In the genomic region with DNA sequence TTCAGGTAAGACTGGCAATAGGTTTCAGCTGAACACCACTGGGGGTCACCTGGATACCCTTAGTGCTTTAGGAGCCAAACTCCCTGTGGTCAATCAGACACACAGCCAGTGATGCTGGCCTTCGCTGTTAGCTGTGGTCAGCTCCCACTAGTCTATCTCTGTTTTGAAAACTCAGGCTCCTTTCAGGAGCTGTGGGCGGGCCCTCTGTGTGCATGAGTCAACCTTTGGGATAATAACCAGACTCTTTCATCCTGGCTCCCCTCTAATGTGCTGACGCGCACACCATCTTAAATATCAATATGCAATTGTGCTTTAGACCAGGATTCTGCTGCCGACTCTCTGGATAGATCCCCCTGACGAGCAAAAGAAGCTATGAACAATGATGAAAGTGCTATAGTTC, we compare ENCODE assay signal across 23 mouse cellular contexts.
DNase-seq lines count a peak whose midpoint lies in the region; ATAC-seq and TF ChIP-seq lines count a peak whose summit lies in the region.
"Had no signal": no experiment of that assay in that cellular context is flagged by ENCODE, and none has a peak within 500 bp of the region (broad histone marks: within the 10 kb centered on the region; RNA-seq: fewer than 3 reads in every experiment).

No protein-coding gene starts in this region.

- TF ChIP-seq POLR2A in lung, adult 2 months (IDR thresholded peaks at IDR 0.05; ENCODE audit: borderline replicate concordance, extremely low read depth, low read depth, low read length) = no peak

- no peaks in the 10 kb centered on the region for H3K9me3 ChIP-seq in heart, embryonic 11.5 days (replicated peaks; ENCODE audit: control insufficient read depth, low read length)
- H3K9me3 ChIP-seq: forebrain, embryonic 10.5 days; forebrain, embryonic 13.5 days; heart, embryonic 10.5 days; hindbrain, embryonic 12.5 days had no signal

- peaks cover 4% of the 10 kb centered on the region; the same call in 1 of the 2 replicates for H3K4me1 ChIP-seq in heart, embryonic 11.5 days (ENCODE audit: control insufficient read depth, insufficient read depth, low read length)
- no peaks in the 10 kb centered on the region for H3K4me1 ChIP-seq in lung, adult 2 months (ENCODE audit: control insufficient read depth, insufficient read depth, low read length)

- 56% methylated on average over 6 of the region's 6 CpGs for WGBS in heart, embryonic 11.5 days (ENCODE audit: insufficient replicate concordance)
- 91% methylated on average over 6 of the region's 6 CpGs for WGBS in lung, adult 2 months

- H3K9ac ChIP-seq in heart, embryonic 11.5 days (ENCODE audit: low read depth, low read length) = no peak overlapping the region
- H3K9ac ChIP-seq: forebrain, embryonic 13.5 days; hindbrain, embryonic 12.5 days had no signal

- H3K4me2 ChIP-seq in heart, embryonic 11.5 days = no peak overlapping the region
- H3K4me2 ChIP-seq: forebrain, embryonic 13.5 days; hindbrain, embryonic 12.5 days had no signal

- ATAC-seq in heart, embryonic 11.5 days (replicated peaks; ENCODE audit: insufficient number of reproducible peaks, low FRiP score, low TSS enrichment) = no peak
- ATAC-seq: forebrain, embryonic 13.5 days; forebrain, embryonic 16.5 days; hindbrain, postnatal 0 days; inflammation-experienced regulatory T-cells, adult 6 months; intestine, embryonic 16.5 days; Patski had no signal

- DNase-seq in adrenal gland, adult (ENCODE audit: inconsistent age in 2 of 2, low spot score in 1 of 2) = peak; percentile 15 to 50
- no peak for DNase-seq in adrenal gland, adult 18-20 months (ENCODE audit: low spot score in 2 of 2)
- peak; percentile 54 for DNase-seq in adrenal gland, postnatal 14 days
- no peak for DNase-seq in adrenal gland, postnatal 25 days
- DNase-seq in ovary, adult 18-20 months (ENCODE audit: low spot score) = peak; percentile 6
- no peak for DNase-seq in ovary, postnatal 36 days (ENCODE audit: low spot score)
- DNase-seq in lung, adult 2 months = no peak
- DNase-seq: cerebellum, adult 18-20 months; cerebellum, adult 9-10 months; cerebellum, postnatal 14 days; gastrocnemius, postnatal 10 days; gastrocnemius, postnatal 36 days; heart, adult 2 months had no signal

- H3K4me3 ChIP-seq in heart, embryonic 11.5 days (ENCODE audit: low read depth, low read length) = no peak overlapping the region
- H3K4me3 ChIP-seq in lung, adult 2 months (replicated peaks; ENCODE audit: extremely low read depth, low read depth, low read length) = no peak overlapping the region
- H3K4me3 ChIP-seq: forebrain, embryonic 10.5 days; forebrain, embryonic 13.5 days; heart, adult 2 months; heart, embryonic 10.5 days; hindbrain, embryonic 12.5 days had no signal

- H3K27me3 ChIP-seq in heart, embryonic 11.5 days (ENCODE audit: control insufficient read depth, insufficient read depth, low read length) = no peaks in the 10 kb centered on the region
- H3K27me3 ChIP-seq: forebrain, embryonic 13.5 days; hindbrain, embryonic 12.5 days; Patski had no signal

- no peak overlapping the region for H3K27ac ChIP-seq in heart, embryonic 11.5 days (ENCODE audit: low read depth, low read length)
- H3K27ac ChIP-seq: forebrain, embryonic 10.5 days; forebrain, embryonic 13.5 days; heart, adult 2 months; heart, embryonic 10.5 days; hindbrain, embryonic 12.5 days; hindbrain, postnatal 0 days had no signal

- no peak for TF ChIP-seq CTCF in lung, adult 2 months (IDR thresholded peaks at IDR 0.05; ENCODE audit: insufficient read depth, low read length)

- no peaks in the 10 kb centered on the region for H3K36me3 ChIP-seq in heart, embryonic 11.5 days (ENCODE audit: control insufficient read depth, insufficient read depth, low read length)
- H3K36me3 ChIP-seq: heart, embryonic 10.5 days; hindbrain, embryonic 12.5 days had no signal

Comparison
In these comparisons a context has a peak if more than half of its experiments do, and no peak if none do; other contexts are left out.
1. DNase-seq: peak in adrenal gland, adult (2 of 2), adrenal gland, postnatal 14 days (single experiment) and ovary, adult 18-20 months (single experiment); none in adrenal gland, adult 18-20 months (0 of 2), adrenal gland, postnatal 25 days (single experiment), ovary, postnatal 36 days (single experiment) and lung, adult 2 months (single experiment).